In genomic region chr6:7442286-7442685, GRCm38 (mm10) we compare ENCODE assay signal across 3 mouse cellular contexts.
DNase-seq lines count a peak whose midpoint lies in the region.

No protein-coding gene starts in this region.

- DNase-seq in ES-CJ7 (ENCODE audit: low read depth, low spot score) (peak; percentile 67), R1 (ENCODE audit: low read depth, low spot score) (peak; percentile 57), ZHBTc4 (ENCODE audit: low read depth, low spot score) (peak; percentile 74)
